Mouse (Mus musculus): ENCODE data around the gene Atp6v1g3.

DNA sequence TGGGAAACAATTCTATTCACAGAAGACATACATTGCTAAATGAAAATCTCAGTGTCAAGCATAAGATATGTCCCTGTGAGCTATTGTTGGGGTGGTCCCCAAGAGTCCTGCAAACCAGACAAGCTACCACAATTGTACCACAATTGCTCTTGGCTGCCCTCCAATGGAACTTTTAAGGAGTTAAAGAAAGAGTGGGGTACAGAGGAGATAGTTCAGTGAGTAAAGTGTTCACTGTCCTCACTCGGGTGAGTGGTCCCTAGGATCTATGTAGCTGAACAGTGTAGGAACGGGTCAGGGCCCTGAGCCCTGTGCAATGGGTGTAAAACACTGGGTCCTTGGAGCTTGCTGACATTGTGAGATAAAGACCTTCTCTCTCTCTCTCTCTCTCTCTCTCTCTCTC is 29.2 kb downstream of the Atp6v1g3 start:
- TF ChIP-seq POLR2A (IDR thresholded peaks at IDR 0.05; ENCODE audit: borderline replicate concordance, extremely low read depth, insufficient read depth, insufficient read length, poor library complexity, severe bottlenecking) (no peak), CTCF (IDR thresholded peaks at IDR 0.05; ENCODE audit: borderline replicate concordance, extremely low read depth, insufficient read depth, insufficient read length) (no peak)

Data from brain, embryonic 14.5 days (tissue).